Mouse (Mus musculus) mouse trophoblast stem cell (cell line): ENCODE measurements around the gene Trim52.
"Not testable (repeated sequence)": the region's sequence is repeated elsewhere in the genome, so short reads cannot be mapped to it uniquely, and the experiment has no call there.

ENCODE experiments used
- in situ Hi-C, 2 experiments: fragments of 300-500 bp; cut with MseI, MboI; formaldehyde crosslinking; loops; 2 replicates in 1 of 2; 3 replicates in 1 of 2; pipeline ENCODE4 v1.15.1; 2025

The Trim52 gene

GRCm38 (mm10) chr14:106105980-106106379 lies at the start of gene Trim52:
TSS of gene Trim52 (plus strand) at chr14:106106198.
- in situ Hi-C loops: no loop called here

GRCm38 (mm10) chr14:106072608-106073007 lies 33.4 kb upstream of the Trim52 start:
- in situ Hi-C loops: no loop called here

- in situ Hi-C loops: no loop called here
Measured at GRCm38 (mm10) chr14:106075181-106076064, 30.6 kb upstream of the Trim52 start.

GRCm38 (mm10) chr14:106088480-106089037 lies 17.4 kb upstream of the Trim52 start:
- in situ Hi-C loops: no loop called here

GRCm38 (mm10) chr14:106096816-106097215 lies 9.2 kb upstream of the Trim52 start:
- in situ Hi-C loops: no loop called here

- in situ Hi-C loops: no loop called here
Measured at GRCm38 (mm10) chr14:106100858-106101257, 5.1 kb upstream of the Trim52 start.

GRCm38 (mm10) chr14:106106425-106106824 lies 427 bp downstream of the Trim52 start:
- in situ Hi-C loops: no loop called here

GRCm38 (mm10) chr14:106119371-106119770 lies 13.4 kb downstream of the Trim52 start:
- in situ Hi-C loops: no loop called here

- in situ Hi-C loops: no loop called here
Measured at GRCm38 (mm10) chr14:106136272-106136671, 30.3 kb downstream of the Trim52 start.

- in situ Hi-C loops: no loop called here
Measured at GRCm38 (mm10) chr14:106151188-106151587, 45.2 kb downstream of the Trim52 start.

- in situ Hi-C loops: no loop called here
Measured at GRCm38 (mm10) chr14:106154879-106155576, 49.0 kb downstream of the Trim52 start.

GRCm38 (mm10) chr14:106156533-106156932 lies 50.5 kb downstream of the Trim52 start:
- in situ Hi-C loops: no loop called here

GRCm38 (mm10) chr14:106162331-106162730 lies 56.3 kb downstream of the Trim52 start:
- in situ Hi-C loops: no loop called here

- in situ Hi-C loops: no loop called here
Measured at GRCm38 (mm10) chr14:106163196-106163595, 57.2 kb downstream of the Trim52 start.

GRCm38 (mm10) chr14:106163933-106164332 lies 57.9 kb downstream of the Trim52 start:
- in situ Hi-C loops: not testable (repeated sequence)

GRCm38 (mm10) chr14:106176879-106177278 lies 70.9 kb downstream of the Trim52 start:
- in situ Hi-C loops: no loop called here

GRCm38 (mm10) chr14:106178245-106178644 lies 72.2 kb downstream of the Trim52 start:
- in situ Hi-C loops: no loop called here

GRCm38 (mm10) chr14:106179102-106179727 lies 73.2 kb downstream of the Trim52 start:
- in situ Hi-C loops: no loop called here

GRCm38 (mm10) chr14:106179728-106180125 lies 73.7 kb downstream of the Trim52 start:
- in situ Hi-C loops: no loop called here

GRCm38 (mm10) chr14:106180616-106181015 lies 74.6 kb downstream of the Trim52 start:
- in situ Hi-C loops: no loop called here

- in situ Hi-C loops: no loop called here
Measured at GRCm38 (mm10) chr14:106183985-106184384, 78.0 kb downstream of the Trim52 start.
